Mouse (Mus musculus): ENCODE measurements at regions not wholly inside any gene's neighbourhood (a gene's known extent, or its start where the extent isn't known, plus 50 kb on each side); places are given as distances from the start of the nearest gene placed in this dataset.

DNA sequence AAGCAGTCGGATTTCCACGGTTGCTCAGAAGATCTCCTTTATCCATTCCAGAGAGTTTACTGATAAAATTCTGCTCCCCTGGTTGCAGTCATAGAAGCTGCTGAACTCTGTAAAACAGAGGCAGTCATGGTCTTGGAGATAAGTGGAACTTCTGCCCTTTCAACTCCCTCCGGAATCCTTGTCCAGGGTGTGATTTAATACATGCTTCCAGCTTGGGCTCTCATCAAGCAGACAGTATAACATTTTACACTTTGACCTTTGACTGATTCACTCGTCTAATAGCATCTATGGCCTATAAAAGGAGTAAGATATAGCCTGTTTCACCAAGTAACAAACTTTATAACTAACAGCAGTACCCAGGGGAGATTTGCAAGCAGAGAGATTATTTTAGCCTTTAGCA is 274.0 kb upstream of the Dab2 start:
- no peak for TF ChIP-seq CTCF (IDR thresholded peaks at IDR 0.05; ENCODE audit: low read depth, low read length)
- TF ChIP-seq EP300 (IDR thresholded peaks at IDR 0.05; ENCODE audit: insufficient read depth, low read depth, low read length) = no peak
- no peak for TF ChIP-seq POLR2A (IDR thresholded peaks at IDR 0.05; ENCODE audit: insufficient read depth, low read length)
